Mouse (Mus musculus): ENCODE measurements around the gene Gm6169.

DNA sequence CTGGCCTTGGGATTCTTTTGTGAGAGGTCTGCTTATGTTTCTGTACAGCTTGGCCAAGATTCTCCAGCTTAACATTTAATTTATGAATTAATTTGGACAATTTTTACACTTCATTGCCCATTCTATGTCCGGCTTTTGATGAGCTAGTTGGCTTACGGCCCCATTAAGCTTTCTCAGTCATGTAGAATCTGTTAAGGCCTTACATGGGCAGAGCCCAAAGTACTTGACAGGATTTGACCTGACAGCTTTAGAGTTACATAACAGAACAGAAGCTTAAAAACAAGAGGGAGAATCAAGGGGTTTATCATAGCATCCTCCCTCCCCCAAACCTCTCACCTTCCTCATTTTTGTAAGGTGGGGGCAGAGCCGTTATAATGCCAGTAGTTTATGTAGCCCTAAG lies 10.9 kb downstream of the Gm6169 start:
- TF ChIP-seq POLR2A (IDR thresholded peaks at IDR 0.05; ENCODE audit: insufficient read length, low read depth) = no peak
- TF ChIP-seq POLR2AphosphoS2 (IDR thresholded peaks at IDR 0.05; ENCODE audit: insufficient read length, low read depth) = no peak
- no peak for TF ChIP-seq CEBPB (IDR thresholded peaks at IDR 0.05; ENCODE audit: insufficient read depth, poor library complexity, severe bottlenecking)
- no peak for TF ChIP-seq USF1 (IDR thresholded peaks at IDR 0.05; ENCODE audit: low read depth)
- no peak for TF ChIP-seq MAX (IDR thresholded peaks at IDR 0.05; ENCODE audit: low read depth)
- no peak for TF ChIP-seq TCF12 (IDR thresholded peaks at IDR 0.05; ENCODE audit: insufficient read depth, poor library complexity, severe bottlenecking)
- TF ChIP-seq MYOD1 (IDR thresholded peaks at IDR 0.05; ENCODE audit: control insufficient read depth in 1 of 3, insufficient read length in 2 of 3, low read depth in 2 of 3) = no peak
- no peak for TF ChIP-seq REST (IDR thresholded peaks at IDR 0.05; ENCODE audit: insufficient read depth, insufficient read length)
- no peak for TF ChIP-seq E2F4 (IDR thresholded peaks at IDR 0.05; ENCODE audit: insufficient read depth)
- no peak for TF ChIP-seq MYOG (IDR thresholded peaks at IDR 0.05; ENCODE audit: control insufficient read depth in 1 of 3, insufficient read depth in 1 of 3, insufficient read length in 2 of 3, low read depth in 2 of 3)
- no peak for TF ChIP-seq TCF3 (IDR thresholded peaks at IDR 0.05; ENCODE audit: insufficient read length, low read depth)
- TF ChIP-seq SRF (IDR thresholded peaks at IDR 0.05; ENCODE audit: control insufficient read depth, insufficient read length, low read depth) = no peak
